Mouse (Mus musculus): Measurements from ENCODE around the gene D930007J09Rik.

DNA sequence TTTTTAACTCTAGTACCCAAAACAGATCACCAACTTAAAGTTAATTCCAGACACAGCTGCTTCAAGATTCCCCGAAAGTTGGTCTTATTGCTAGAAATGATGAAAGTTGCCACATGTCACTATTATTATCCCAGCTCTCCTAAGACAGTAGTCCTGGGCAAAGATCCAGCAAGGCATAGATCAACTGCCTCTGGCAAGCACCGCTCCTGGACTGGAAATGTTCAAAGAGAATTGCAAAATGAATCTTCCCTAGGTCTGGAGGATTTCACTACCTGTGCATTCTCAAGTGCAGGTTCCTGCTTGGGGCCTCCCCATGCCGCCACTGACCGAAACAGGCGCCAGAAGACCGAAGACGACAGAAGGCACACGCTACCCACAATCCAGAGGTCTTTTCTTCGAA is 26.8 kb downstream of the D930007J09Rik start:
- TF ChIP-seq POLR2A (IDR thresholded peaks at IDR 0.05; ENCODE audit: low read depth, low read length): no peak
- no peak for TF ChIP-seq CTCF (conservative IDR thresholded peaks at IDR 0.05 in 1 of 2, IDR thresholded peaks at IDR 0.05 in 1 of 2; ENCODE audit: low read depth in 2 of 2, low read length in 2 of 2)
- TF ChIP-seq USF1 (IDR thresholded peaks at IDR 0.05; ENCODE audit: low read depth, low read length): no peak
- no peak for TF ChIP-seq TCF12 (IDR thresholded peaks at IDR 0.05; ENCODE audit: low read depth, low read length)
- TF ChIP-seq UBTF (IDR thresholded peaks at IDR 0.05; ENCODE audit: low read depth, low read length): no peak
- no peak for TF ChIP-seq E2F4 (IDR thresholded peaks at IDR 0.05; ENCODE audit: insufficient replicate concordance, low read depth, low read length)
- no peak for TF ChIP-seq SIN3A (IDR thresholded peaks at IDR 0.05; ENCODE audit: low read length)

Data from CH12.LX (cell line).